Mouse (Mus musculus): ENCODE results near the gene Gm8773. TPM values are rescaled to one million over a fixed set of nuclear protein-coding genes. Genes with fewer than 3 reads are reported as not detected.
A peak's percentile ranks its signal among the peaks of the same experiment; 100 is the strongest.

Gene Gm8773
- total RNA-seq (2014; rRNA removed) (6.1 and 9.3 TPM in 2 replicates), polyA plus RNA-seq (2015; fragmentation: Nextera tagmentation; extraction: Ambion mirVana) (8.5 and 10.2 TPM in 2 replicates)

DNA sequence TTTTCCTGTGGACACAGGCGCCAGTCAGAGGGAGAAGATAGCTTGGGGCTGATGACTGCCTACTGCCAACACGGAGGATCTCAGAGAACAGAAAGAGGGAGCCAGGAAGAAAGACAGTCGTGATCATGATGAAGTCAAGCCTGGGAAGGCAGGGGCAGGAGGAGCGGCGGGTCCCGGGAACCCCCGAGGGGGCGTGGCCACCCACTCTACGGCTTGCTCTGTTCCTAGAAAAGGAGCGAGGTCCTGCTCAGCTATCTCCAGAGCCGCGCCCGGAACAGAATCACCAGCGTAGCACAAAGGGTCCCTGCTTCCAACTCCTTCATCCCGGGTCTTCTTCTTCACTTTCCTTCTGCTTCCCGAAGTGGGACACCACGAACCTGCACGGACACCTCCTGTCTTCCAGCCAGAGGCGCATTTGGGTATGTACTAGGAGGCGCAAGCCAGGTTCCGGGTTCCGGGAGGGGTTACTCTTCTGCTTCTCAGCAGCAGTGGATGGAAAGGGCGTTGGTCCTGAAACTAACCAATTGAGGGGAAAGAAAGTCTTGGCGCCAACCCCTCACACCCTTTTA, at the start of gene Gm8773:
TSS of gene Gm8773 (plus strand) at position 51 of the 569 bp plus-strand sequence.
- TF ChIP-seq CTCF (IDR thresholded peaks at IDR 0.05; ENCODE audit: low read depth): no peak
- peak; percentile 48 for DNase-seq (ENCODE audit: low spot score)
- no peaks in the 10 kb centered on the region for H3K9me3 ChIP-seq (ENCODE audit: low read length)
- peak; percentile 82 for ATAC-seq
- H3K4me1 ChIP-seq (ENCODE audit: insufficient read depth, low read length): no peaks in the 10 kb centered on the region
- under 1% methylated on average over 24 of the region's 24 CpGs for WGBS
- peak within 1 kb of the TSS; percentile 29; the same call in 1 of the 2 replicates for H3K9ac ChIP-seq (replicated peaks; ENCODE audit: low read length)
- H3K27ac ChIP-seq: no peak within 1 kb of the TSS
- peak within 1 kb of the TSS; percentile 69 for H3K4me2 ChIP-seq (ENCODE audit: low read depth, low read length)
- H3K4me3 ChIP-seq (ENCODE audit: low read length): peak within 1 kb of the TSS; percentile 50
- H3K36me3 ChIP-seq (ENCODE audit: insufficient read depth, low read length): no peaks in the 10 kb centered on the region
- no peaks in the 10 kb centered on the region for H3K27me3 ChIP-seq (ENCODE audit: insufficient read depth, low read length)

- Histone ChIP-seq H3K27me3 (ENCODE audit: insufficient read depth, low read length) (no peaks in the 10 kb centered on the region), H3K9me3 (ENCODE audit: low read length) (no peaks in the 10 kb centered on the region), H3K4me3 (ENCODE audit: low read length) (no peak overlapping the region), H3K27ac (no peak overlapping the region), H3K36me3 (ENCODE audit: insufficient read depth, low read length) (no peaks in the 10 kb centered on the region), H3K4me1 (ENCODE audit: insufficient read depth, low read length) (no peaks in the 10 kb centered on the region), H3K9ac (replicated peaks; ENCODE audit: low read length) (no peak overlapping the region), H3K4me2 (ENCODE audit: low read depth, low read length) (no peak overlapping the region)
- ATAC-seq (no peak), DNase-seq (ENCODE audit: low spot score) (no peak)
- 94% methylated on average over 3 of the region's 3 CpGs for WGBS
- no peak for TF ChIP-seq CTCF (IDR thresholded peaks at IDR 0.05; ENCODE audit: low read depth)
These were observed 39.8 kb upstream of the Gm8773 start for GRCm38 (mm10) chr5:5533656-5534420.

DNA sequence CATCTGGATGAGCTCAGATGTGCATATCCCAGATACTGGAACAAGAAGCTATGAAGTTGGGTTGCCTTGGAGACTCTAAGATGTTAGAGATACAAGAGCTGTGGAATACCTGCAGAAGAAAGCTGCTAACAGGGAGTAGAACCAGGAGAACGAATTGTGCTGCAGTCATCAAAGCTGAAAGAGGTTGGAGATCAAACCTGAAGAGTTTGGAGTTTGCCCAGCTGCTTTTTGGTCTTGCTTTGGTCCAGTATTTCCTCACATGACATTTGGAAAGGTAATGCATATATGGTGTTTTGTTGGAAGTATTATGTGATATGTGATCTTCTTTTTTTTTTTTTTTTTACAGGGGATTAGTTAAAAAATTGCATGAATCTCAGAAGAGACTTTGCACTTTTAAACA, 37.5 kb upstream of the Gm8773 start:
- no peak for TF ChIP-seq CTCF (IDR thresholded peaks at IDR 0.05; ENCODE audit: low read depth)
- no peak for ATAC-seq

GRCm38 (mm10) chr5:5539771-5540170, 33.8 kb upstream of the Gm8773 start:
- no peak overlapping the region for H3K4me3 ChIP-seq (ENCODE audit: low read length)
- DNase-seq (ENCODE audit: low spot score): no peak
- no peak overlapping the region for H3K27ac ChIP-seq
- TF ChIP-seq CTCF (IDR thresholded peaks at IDR 0.05; ENCODE audit: low read depth): no peak
- peaks cover 23% of the 10 kb centered on the region for H3K36me3 ChIP-seq (ENCODE audit: insufficient read depth, low read length)
- H3K9me3 ChIP-seq (ENCODE audit: low read length): no peaks in the 10 kb centered on the region
- H3K9ac ChIP-seq (replicated peaks; ENCODE audit: low read length): no peak overlapping the region
- no peaks in the 10 kb centered on the region for H3K27me3 ChIP-seq (ENCODE audit: insufficient read depth, low read length)
- WGBS: 71% methylated on average over 3 of the region's 3 CpGs
- no peak overlapping the region for H3K4me2 ChIP-seq (ENCODE audit: low read depth, low read length)
- H3K4me1 ChIP-seq (ENCODE audit: insufficient read depth, low read length): no peaks in the 10 kb centered on the region
- no peak for ATAC-seq

More for the DNA sequence above, 37.5 kb upstream of the Gm8773 start:
- no peak overlapping the region for H3K9ac ChIP-seq (replicated peaks; ENCODE audit: low read length)
- no peak overlapping the region for H3K4me3 ChIP-seq (ENCODE audit: low read length)
- no peak overlapping the region for H3K4me2 ChIP-seq (ENCODE audit: low read depth, low read length)
- no peaks in the 10 kb centered on the region for H3K9me3 ChIP-seq (ENCODE audit: low read length)
- 84% methylated on average over 1 of the region's 1 CpGs for WGBS
- DNase-seq (ENCODE audit: low spot score): no peak
- no peaks in the 10 kb centered on the region for H3K4me1 ChIP-seq (ENCODE audit: insufficient read depth, low read length)
- peaks cover 8% of the 10 kb centered on the region for H3K36me3 ChIP-seq (ENCODE audit: insufficient read depth, low read length)
- no peaks in the 10 kb centered on the region for H3K27me3 ChIP-seq (ENCODE audit: insufficient read depth, low read length)
- H3K27ac ChIP-seq: no peak overlapping the region

GRCm38 (mm10) chr5:5540385-5540784, 33.2 kb upstream of the Gm8773 start:
- peaks cover 23% of the 10 kb centered on the region for H3K36me3 ChIP-seq (ENCODE audit: insufficient read depth, low read length)
- no peak for ATAC-seq
- H3K27me3 ChIP-seq (ENCODE audit: insufficient read depth, low read length): no peaks in the 10 kb centered on the region
- no peaks in the 10 kb centered on the region for H3K9me3 ChIP-seq (ENCODE audit: low read length)
- DNase-seq (ENCODE audit: low spot score): no peak
- TF ChIP-seq CTCF (IDR thresholded peaks at IDR 0.05; ENCODE audit: low read depth): no peak
- 56% methylated on average over 3 of the region's 3 CpGs for WGBS
- no peak overlapping the region for H3K4me2 ChIP-seq (ENCODE audit: low read depth, low read length)
- H3K9ac ChIP-seq (replicated peaks; ENCODE audit: low read length): no peak overlapping the region
- H3K4me1 ChIP-seq (ENCODE audit: insufficient read depth, low read length): no peaks in the 10 kb centered on the region
- H3K27ac ChIP-seq: no peak overlapping the region
- no peak overlapping the region for H3K4me3 ChIP-seq (ENCODE audit: low read length)

GRCm38 (mm10) chr5:5551110-5551509, 22.5 kb upstream of the Gm8773 start:
- no peaks in the 10 kb centered on the region for H3K9me3 ChIP-seq (ENCODE audit: low read length)
- H3K4me3 ChIP-seq (ENCODE audit: low read length): no peak overlapping the region
- H3K9ac ChIP-seq (replicated peaks; ENCODE audit: low read length): no peak overlapping the region
- H3K4me2 ChIP-seq (ENCODE audit: low read depth, low read length): no peak overlapping the region
- no peak for TF ChIP-seq CTCF (IDR thresholded peaks at IDR 0.05; ENCODE audit: low read depth)
- 92% methylated on average over 1 of the region's 1 CpGs for WGBS
- H3K4me1 ChIP-seq (ENCODE audit: insufficient read depth, low read length): no peaks in the 10 kb centered on the region
- H3K27ac ChIP-seq: no peak overlapping the region
- peaks cover 30% of the 10 kb centered on the region for H3K36me3 ChIP-seq (ENCODE audit: insufficient read depth, low read length)
- no peak for ATAC-seq
- DNase-seq (ENCODE audit: low spot score): no peak
- H3K27me3 ChIP-seq (ENCODE audit: insufficient read depth, low read length): no peaks in the 10 kb centered on the region
